Mouse (Mus musculus) cerebellum, postnatal 25 days (tissue): Measurements from ENCODE around the gene Sult2a1.
"Not testable (repeated sequence)": the region's sequence is repeated elsewhere in the genome, so short reads cannot be mapped to it uniquely, and the experiment has no call there.

ENCODE experiments used
- DNase-seq, 2 experiments: peaks; one replicate each; pipeline ENCODE4 v3.0.0; 2021; ENCODE audit warnings: mixed read lengths in 2 of 2

Sult2a1 gene

DNA sequence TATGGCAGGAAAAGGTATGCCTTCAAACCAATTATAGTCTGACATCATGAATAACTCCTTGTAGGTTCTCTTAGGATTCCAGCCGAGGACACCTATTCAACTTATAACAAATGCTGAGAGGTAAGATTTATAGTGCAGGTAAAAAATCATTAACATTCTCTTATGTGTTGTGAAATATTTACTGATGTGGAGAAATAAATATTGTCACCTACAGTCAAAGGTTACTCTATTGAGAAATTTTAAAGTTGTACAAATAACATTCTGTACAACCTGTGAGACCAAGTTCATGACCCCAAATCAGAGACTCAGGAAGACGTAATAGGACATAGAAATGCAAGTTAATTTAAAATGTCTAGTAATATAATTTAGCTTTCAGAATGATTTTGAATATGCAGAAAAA lies at the start of gene Sult2a1:
Gene Sult2a1, minus strand, starts transcription at position 101 of the 400 bp plus-strand sequence.
- not testable (repeated sequence) for DNase-seq

DNA sequence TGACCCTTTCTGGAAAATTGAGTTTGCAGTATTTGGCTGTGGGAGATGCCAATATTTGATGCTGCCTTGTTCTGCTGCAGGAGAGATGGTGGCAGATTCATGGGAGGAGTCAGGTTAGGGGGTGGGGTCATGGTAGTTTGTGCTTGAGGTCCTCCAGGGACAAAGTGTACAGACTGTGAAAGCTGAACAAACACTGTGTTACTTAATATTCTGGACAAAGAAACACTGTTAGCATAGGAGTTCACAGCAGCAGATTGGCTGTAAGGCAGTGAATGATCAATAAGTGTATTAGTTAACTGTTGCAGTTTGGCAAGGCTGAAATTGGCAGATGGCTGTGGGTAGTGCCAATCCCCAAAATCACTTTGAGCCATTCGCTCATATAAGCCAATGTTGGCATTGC lies 23.3 kb downstream of the Sult2a1 start:
- DNase-seq: no peak
